Mouse (Mus musculus): ENCODE measurements around the gene Pitpna. TPM values are rescaled to one million over a fixed set of nuclear protein-coding genes. Genes with fewer than 3 reads are reported as not detected.

Pitpna gene
- polyA plus RNA-seq (2014; fragmentation: Nextera tagmentation; extraction: Ambion mirVana): 76.7 and 83.2 TPM in 2 replicates

DNA sequence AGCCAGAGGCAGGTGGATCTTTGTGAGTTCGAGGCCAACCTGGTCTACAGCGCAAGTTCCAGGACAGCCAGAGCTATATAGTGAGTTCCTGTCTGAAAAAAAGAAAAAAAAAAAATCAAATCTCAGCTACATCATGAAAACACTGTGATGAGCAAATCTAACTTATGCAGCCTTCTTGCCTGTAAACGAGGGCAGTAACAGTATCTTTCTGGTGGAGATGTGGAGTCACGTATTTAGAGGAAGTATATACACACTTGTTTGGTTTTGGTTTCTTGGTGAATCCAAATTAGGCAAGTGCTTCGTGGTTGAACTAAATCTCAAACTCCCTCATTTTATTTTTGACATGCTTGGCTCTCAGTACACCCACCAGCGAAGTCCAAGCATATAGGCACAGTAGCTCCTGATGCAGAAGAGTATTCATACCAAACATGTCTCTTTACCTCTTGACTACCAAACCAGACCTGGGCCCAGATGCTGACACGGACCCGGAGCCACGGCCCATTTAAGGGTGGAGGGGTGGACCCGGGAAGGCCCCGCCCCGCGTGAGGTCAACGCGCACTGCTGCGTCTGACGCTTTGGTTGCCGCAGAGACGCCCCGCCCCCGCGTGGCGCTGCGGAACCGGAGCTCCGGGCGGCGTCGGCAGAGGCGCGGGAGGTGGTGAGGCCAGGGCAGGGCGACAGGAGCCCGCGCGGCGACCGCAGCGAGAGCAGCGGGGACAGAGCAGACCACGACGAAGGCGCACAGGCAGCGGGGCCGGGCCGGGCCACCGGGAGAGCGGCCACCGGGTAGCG lies at the start of gene Pitpna:
TSS of gene Pitpna (plus strand) at position 605 of the 792 bp plus-strand sequence.
- no peaks in the 10 kb centered on the region for H3K27me3 ChIP-seq (ENCODE audit: control insufficient read depth, insufficient read depth, low read length)
- H3K9me3 ChIP-seq (ENCODE audit: control insufficient read depth, low read length): no peaks in the 10 kb centered on the region
- peak; percentile 91 for ATAC-seq (ENCODE audit: insufficient number of reproducible peaks, insufficient read depth, low FRiP score, low read depth)
- peak within 1 kb of the TSS; percentile 81 for H3K9ac ChIP-seq (ENCODE audit: low read length)
- peak within 1 kb of the TSS; percentile 64 to 73 for H3K4me3 ChIP-seq (ENCODE audit: control insufficient read depth in 1 of 2, insufficient read depth in 1 of 2, low read depth in 1 of 2, low read length in 2 of 2)
- H3K4me1 ChIP-seq (ENCODE audit: control insufficient read depth in 2 of 2, insufficient read depth in 2 of 2, low read length in 2 of 2): peaks cover 9 to 11% of the 10 kb centered on the region in 2 experiments
- 4% methylated on average over 49 of the region's 49 CpGs for WGBS
- H3K27ac ChIP-seq (replicated peaks in 1 of 2; ENCODE audit: control insufficient read depth in 1 of 2, insufficient read depth in 1 of 2, low read depth in 2 of 2, low read length in 2 of 2): peak within 1 kb of the TSS; percentile 61 to 88
- peak within 1 kb of the TSS; percentile 80 for H3K4me2 ChIP-seq (ENCODE audit: low read length)
- peaks cover 15% of the 10 kb centered on the region for H3K36me3 ChIP-seq (ENCODE audit: control insufficient read depth, insufficient read depth, low read length)

DNA sequence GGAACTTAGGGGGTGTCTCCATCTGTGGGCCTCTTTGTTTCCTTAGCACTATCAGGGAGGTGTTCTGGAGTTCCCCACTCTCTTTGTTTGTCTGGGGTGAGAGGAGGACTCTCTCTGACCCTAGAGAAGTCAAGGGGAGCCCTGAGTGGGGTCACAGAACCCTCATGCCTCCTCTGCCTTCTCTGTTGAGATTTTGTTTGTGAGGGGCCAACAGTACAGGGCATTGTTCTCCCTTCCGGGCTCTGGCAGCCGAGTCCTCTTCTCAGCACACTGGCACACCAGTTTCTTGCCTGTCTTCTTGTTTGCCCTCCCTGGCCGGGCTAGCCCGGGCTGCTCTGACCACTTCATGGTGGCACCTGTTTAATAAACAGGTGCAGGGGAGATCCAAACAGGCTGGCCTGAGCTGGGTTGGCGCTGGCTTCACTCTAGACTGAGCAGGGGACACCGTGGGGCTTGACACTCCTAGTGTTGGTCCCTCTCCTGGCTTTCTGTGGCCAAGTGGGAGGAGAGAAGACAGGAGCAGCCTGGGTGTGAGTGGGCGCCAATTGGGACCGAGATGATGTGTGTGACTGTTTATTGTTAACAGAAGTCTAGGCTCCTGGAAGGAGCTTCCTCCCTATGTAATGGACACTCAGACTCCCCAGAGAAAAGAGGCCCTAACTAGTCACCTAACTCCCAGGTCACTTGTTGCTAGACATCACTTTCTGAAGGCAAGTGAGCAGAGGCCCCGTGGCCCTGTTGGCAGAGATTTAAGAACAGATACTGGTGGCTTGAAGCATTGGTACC lies 49.5 kb upstream of the Pitpna start:
- H3K4me2 ChIP-seq (ENCODE audit: low read length): no peak overlapping the region
- no peak for ATAC-seq (ENCODE audit: insufficient number of reproducible peaks, insufficient read depth, low FRiP score, low read depth)
- peaks cover 27 to 33% of the 10 kb centered on the region in 2 experiments for H3K4me1 ChIP-seq (ENCODE audit: control insufficient read depth in 2 of 2, insufficient read depth in 2 of 2, low read length in 2 of 2)
- H3K27me3 ChIP-seq (ENCODE audit: control insufficient read depth, insufficient read depth, low read length): no peaks in the 10 kb centered on the region
- H3K9me3 ChIP-seq (ENCODE audit: control insufficient read depth, low read length): no peaks in the 10 kb centered on the region
- H3K27ac ChIP-seq (replicated peaks in 1 of 2; ENCODE audit: control insufficient read depth in 1 of 2, insufficient read depth in 1 of 2, low read depth in 2 of 2, low read length in 2 of 2): peak overlapping the region in 1 of 2 experiments; percentile 47; a peak in 2 of 4 replicates
- H3K36me3 ChIP-seq (ENCODE audit: control insufficient read depth, insufficient read depth, low read length): no peaks in the 10 kb centered on the region
- WGBS: 63% methylated on average over 9 of the region's 9 CpGs
- no peak overlapping the region for H3K4me3 ChIP-seq (ENCODE audit: control insufficient read depth in 1 of 2, insufficient read depth in 1 of 2, low read depth in 1 of 2, low read length in 2 of 2)
- no peak overlapping the region for H3K9ac ChIP-seq (ENCODE audit: low read length)

DNA sequence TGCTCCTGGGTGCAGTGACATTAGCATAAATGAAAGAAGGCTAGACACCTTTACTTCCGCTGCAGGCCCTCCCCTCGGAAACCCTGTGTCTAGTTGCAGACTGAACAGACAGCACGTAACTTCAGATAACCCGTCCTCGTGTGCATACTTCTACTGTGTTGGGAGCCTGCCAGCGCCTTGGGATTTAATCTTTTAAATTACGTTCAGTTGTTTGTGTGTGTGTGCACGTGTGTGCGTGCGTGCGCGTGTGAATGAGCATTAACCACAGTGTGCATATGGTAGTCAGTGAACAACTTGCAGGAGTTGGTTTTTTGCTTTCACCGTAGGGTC lies 49.0 kb upstream of the Pitpna start:
- ATAC-seq (ENCODE audit: insufficient number of reproducible peaks, insufficient read depth, low FRiP score, low read depth): no peak
- no peaks in the 10 kb centered on the region for H3K36me3 ChIP-seq (ENCODE audit: control insufficient read depth, insufficient read depth, low read length)
- H3K27me3 ChIP-seq (ENCODE audit: control insufficient read depth, insufficient read depth, low read length): no peaks in the 10 kb centered on the region
- no peak overlapping the region for H3K27ac ChIP-seq (replicated peaks in 1 of 2; ENCODE audit: control insufficient read depth in 1 of 2, insufficient read depth in 1 of 2, low read depth in 2 of 2, low read length in 2 of 2)
- no peak overlapping the region for H3K4me3 ChIP-seq (ENCODE audit: control insufficient read depth in 1 of 2, insufficient read depth in 1 of 2, low read depth in 1 of 2, low read length in 2 of 2)
- 72% methylated on average over 13 of the region's 13 CpGs for WGBS
- no peaks in the 10 kb centered on the region for H3K9me3 ChIP-seq (ENCODE audit: control insufficient read depth, low read length)
- H3K9ac ChIP-seq (ENCODE audit: low read length): no peak overlapping the region
- peaks cover 27 to 33% of the 10 kb centered on the region in 2 experiments for H3K4me1 ChIP-seq (ENCODE audit: control insufficient read depth in 2 of 2, insufficient read depth in 2 of 2, low read length in 2 of 2)
- H3K4me2 ChIP-seq (ENCODE audit: low read length): no peak overlapping the region

DNA sequence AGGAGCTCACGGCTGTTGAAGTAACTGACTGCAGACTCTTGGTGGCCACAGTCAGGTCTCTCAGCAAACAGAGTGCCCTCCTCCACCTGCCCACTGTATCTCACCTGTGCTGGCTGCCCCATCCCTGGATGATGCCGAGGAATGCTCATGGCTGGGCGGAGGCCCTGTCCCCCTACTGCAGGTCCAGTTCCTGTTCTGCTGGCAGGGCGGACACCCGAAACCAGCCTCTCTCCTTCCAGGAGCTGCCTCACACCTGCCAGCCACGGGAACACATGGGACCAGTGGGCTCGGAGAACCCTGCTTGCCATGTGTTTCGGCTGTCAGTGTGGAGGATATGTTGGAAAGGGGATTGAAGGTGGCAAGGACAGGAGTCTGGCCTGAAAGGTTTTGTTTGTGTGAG lies 47.7 kb upstream of the Pitpna start:
- no peak overlapping the region for H3K27ac ChIP-seq (replicated peaks in 1 of 2; ENCODE audit: control insufficient read depth in 1 of 2, insufficient read depth in 1 of 2, low read depth in 2 of 2, low read length in 2 of 2)
- H3K4me3 ChIP-seq (ENCODE audit: control insufficient read depth in 1 of 2, insufficient read depth in 1 of 2, low read depth in 1 of 2, low read length in 2 of 2): no peak overlapping the region
- ATAC-seq (ENCODE audit: insufficient number of reproducible peaks, insufficient read depth, low FRiP score, low read depth): no peak
- no peaks in the 10 kb centered on the region for H3K9me3 ChIP-seq (ENCODE audit: control insufficient read depth, low read length)
- no peaks in the 10 kb centered on the region for H3K36me3 ChIP-seq (ENCODE audit: control insufficient read depth, insufficient read depth, low read length)
- H3K4me2 ChIP-seq (ENCODE audit: low read length): no peak overlapping the region
- no peaks in the 10 kb centered on the region for H3K27me3 ChIP-seq (ENCODE audit: control insufficient read depth, insufficient read depth, low read length)
- peaks cover 23 to 28% of the 10 kb centered on the region in 2 experiments for H3K4me1 ChIP-seq (ENCODE audit: control insufficient read depth in 2 of 2, insufficient read depth in 2 of 2, low read length in 2 of 2)
- no peak overlapping the region for H3K9ac ChIP-seq (ENCODE audit: low read length)
- 88% methylated on average over 8 of the region's 8 CpGs for WGBS

DNA sequence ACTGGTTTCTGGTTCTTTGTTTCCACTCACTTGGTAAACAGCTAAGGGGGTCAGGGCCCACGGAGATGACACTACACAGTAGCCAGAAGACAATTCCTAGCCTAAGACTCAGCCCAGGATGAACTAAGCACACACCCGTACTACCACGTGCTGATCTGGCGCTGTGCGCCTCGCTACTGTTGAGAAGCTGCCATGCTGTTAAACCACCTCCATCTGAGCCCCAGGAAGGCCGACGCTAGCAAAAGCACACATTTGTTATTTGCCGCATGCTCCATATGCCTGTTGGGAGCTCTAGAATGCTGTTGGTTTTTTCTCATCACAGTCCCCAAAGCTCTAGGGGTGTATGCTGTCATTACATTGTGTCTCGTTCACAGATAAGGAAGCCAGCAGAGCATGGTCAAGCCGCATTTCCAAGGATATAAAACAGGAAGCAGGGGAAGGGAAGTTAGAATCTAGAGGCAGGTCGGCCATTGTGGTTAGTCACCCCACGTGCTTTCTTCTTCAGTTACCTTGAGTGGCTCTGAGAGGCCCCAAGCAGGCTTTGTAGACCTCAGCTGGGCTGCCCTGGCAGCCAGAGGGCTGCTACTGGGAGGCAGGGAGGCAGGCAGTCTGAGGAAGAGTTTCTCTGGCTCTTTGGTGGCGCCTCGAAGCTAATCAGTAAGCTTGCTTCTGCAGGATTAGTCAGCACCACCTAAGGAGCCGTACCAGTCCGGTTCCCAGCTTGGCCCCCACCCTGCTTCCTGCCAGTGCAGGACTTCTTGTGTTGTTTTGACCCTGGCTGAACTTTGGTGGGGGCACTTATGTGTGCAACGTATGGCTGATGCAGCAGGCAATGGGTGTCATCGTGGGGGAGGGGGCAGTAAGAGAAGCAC lies 47.0 kb upstream of the Pitpna start:
- Histone ChIP-seq H3K9ac (ENCODE audit: low read length) (no peak overlapping the region), H3K4me3 (ENCODE audit: control insufficient read depth in 1 of 2, insufficient read depth in 1 of 2, low read depth in 1 of 2, low read length in 2 of 2) (no peak overlapping the region), H3K36me3 (ENCODE audit: control insufficient read depth, insufficient read depth, low read length) (no peaks in the 10 kb centered on the region), H3K27ac (replicated peaks in 1 of 2; ENCODE audit: control insufficient read depth in 1 of 2, insufficient read depth in 1 of 2, low read depth in 2 of 2, low read length in 2 of 2) (peak overlapping the region in 1 of 2 experiments; percentile 48; a peak in 2 of 4 replicates), H3K4me2 (ENCODE audit: low read length) (no peak overlapping the region), H3K27me3 (ENCODE audit: control insufficient read depth, insufficient read depth, low read length) (no peaks in the 10 kb centered on the region), H3K9me3 (ENCODE audit: control insufficient read depth, low read length) (no peaks in the 10 kb centered on the region), H3K4me1 (ENCODE audit: control insufficient read depth in 2 of 2, insufficient read depth in 2 of 2, low read length in 2 of 2) (peaks cover 21 to 24% of the 10 kb centered on the region in 2 experiments)
- no peak for ATAC-seq (ENCODE audit: insufficient number of reproducible peaks, insufficient read depth, low FRiP score, low read depth)
- WGBS: 59% methylated on average over 19 of the region's 19 CpGs

DNA sequence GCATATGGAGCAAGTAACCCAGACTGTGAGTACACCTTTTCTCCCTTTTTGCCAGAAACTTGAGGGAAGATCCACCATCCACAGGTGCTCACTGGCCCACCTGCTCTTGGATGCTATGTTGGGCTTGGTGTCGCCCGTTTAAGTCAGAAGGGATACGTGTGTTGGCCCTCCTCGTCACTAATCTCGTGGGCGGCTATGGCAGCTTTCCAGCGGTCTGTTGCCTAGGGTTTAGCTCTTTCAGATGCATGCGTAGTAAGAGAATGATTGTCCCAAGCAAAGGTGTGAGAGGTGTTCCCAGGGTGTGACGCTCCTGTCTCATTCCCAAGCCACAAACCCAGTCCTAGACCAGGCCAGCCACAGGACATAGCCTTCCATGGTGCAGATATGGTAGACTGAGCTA lies 43.2 kb upstream of the Pitpna start:
- H3K4me1 ChIP-seq (ENCODE audit: control insufficient read depth in 2 of 2, insufficient read depth in 2 of 2, low read length in 2 of 2): peaks cover 13 to 15% of the 10 kb centered on the region in 2 experiments
- WGBS: 74% methylated on average over 9 of the region's 9 CpGs
- H3K27me3 ChIP-seq (ENCODE audit: control insufficient read depth, insufficient read depth, low read length): no peaks in the 10 kb centered on the region
- no peak for ATAC-seq (ENCODE audit: insufficient number of reproducible peaks, insufficient read depth, low FRiP score, low read depth)
- H3K9me3 ChIP-seq (ENCODE audit: control insufficient read depth, low read length): no peaks in the 10 kb centered on the region
- no peak overlapping the region for H3K27ac ChIP-seq (replicated peaks in 1 of 2; ENCODE audit: control insufficient read depth in 1 of 2, insufficient read depth in 1 of 2, low read depth in 2 of 2, low read length in 2 of 2)
- H3K4me3 ChIP-seq (ENCODE audit: control insufficient read depth in 1 of 2, insufficient read depth in 1 of 2, low read depth in 1 of 2, low read length in 2 of 2): no peak overlapping the region
- H3K9ac ChIP-seq (ENCODE audit: low read length): no peak overlapping the region
- H3K4me2 ChIP-seq (ENCODE audit: low read length): no peak overlapping the region
- H3K36me3 ChIP-seq (ENCODE audit: control insufficient read depth, insufficient read depth, low read length): no peaks in the 10 kb centered on the region

DNA sequence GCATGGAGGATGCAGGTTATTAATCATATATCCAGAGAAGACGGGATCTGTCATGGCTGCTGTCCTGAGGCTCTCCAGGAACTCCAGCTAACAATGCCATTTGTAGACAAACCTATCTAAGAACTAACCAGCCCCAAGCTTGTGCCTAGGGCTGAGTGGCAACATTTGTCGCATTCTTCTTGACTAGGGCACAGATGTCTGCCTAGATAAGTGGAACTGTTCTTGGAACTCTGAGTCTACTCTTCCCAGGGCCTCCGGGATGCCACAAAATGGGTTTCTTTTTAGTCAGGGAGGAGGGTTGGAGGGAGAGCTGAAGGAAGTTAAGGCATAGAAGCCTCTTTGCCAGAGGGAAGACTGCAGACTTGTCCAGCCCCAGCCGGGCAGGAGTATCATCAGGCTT lies 41.8 kb upstream of the Pitpna start:
- H3K4me1 ChIP-seq (ENCODE audit: control insufficient read depth in 2 of 2, insufficient read depth in 2 of 2, low read length in 2 of 2): peaks cover 15 to 17% of the 10 kb centered on the region in 2 experiments
- H3K4me2 ChIP-seq (ENCODE audit: low read length): no peak overlapping the region
- H3K9ac ChIP-seq (ENCODE audit: low read length): no peak overlapping the region
- H3K27ac ChIP-seq (replicated peaks in 1 of 2; ENCODE audit: control insufficient read depth in 1 of 2, insufficient read depth in 1 of 2, low read depth in 2 of 2, low read length in 2 of 2): no peak overlapping the region
- WGBS: 68% methylated on average over 4 of the region's 4 CpGs
- no peaks in the 10 kb centered on the region for H3K27me3 ChIP-seq (ENCODE audit: control insufficient read depth, insufficient read depth, low read length)
- H3K36me3 ChIP-seq (ENCODE audit: control insufficient read depth, insufficient read depth, low read length): no peaks in the 10 kb centered on the region
- no peak overlapping the region for H3K4me3 ChIP-seq (ENCODE audit: control insufficient read depth in 1 of 2, insufficient read depth in 1 of 2, low read depth in 1 of 2, low read length in 2 of 2)
- no peak for ATAC-seq (ENCODE audit: insufficient number of reproducible peaks, insufficient read depth, low FRiP score, low read depth)
- no peaks in the 10 kb centered on the region for H3K9me3 ChIP-seq (ENCODE audit: control insufficient read depth, low read length)
